Mouse (Mus musculus) CH12.LX (cell line): ENCODE data around the gene C1qc.

Experiments
- EP300 ChIP-seq: IDR thresholded peaks from 2 replicates; pipeline ENCODE4 v1.6.1; 2011; ENCODE audit warnings: low read length, improper control_type of control experiment
- ETS1 ChIP-seq: conservative IDR thresholded peaks from 2 replicates; pipeline ENCODE4 v1.6.1; 2012; ENCODE audit warnings: low read depth, mild to moderate bottlenecking, inconsistent platforms, low read length, improper control_type of control experiment, moderate library complexity
- MYC ChIP-seq: IDR thresholded peaks from 2 replicates; pipeline ENCODE4 v1.6.1; 2011; ENCODE audit warnings: low read depth, mild to moderate bottlenecking, improper control_type of control experiment, low read length
- POLR2A ChIP-seq: IDR thresholded peaks from 2 replicates; pipeline ENCODE4 v1.6.1; 2011; ENCODE audit warnings: low read depth, mild to moderate bottlenecking, improper control_type of control experiment, low read length
- POLR2AphosphoS2 ChIP-seq: IDR thresholded peaks from 2 replicates; pipeline ENCODE4 v1.6.1; 2011; ENCODE audit warnings: low read depth, low read length, improper control_type of control experiment
- ZNF384 ChIP-seq: IDR thresholded peaks from 2 replicates; pipeline ENCODE4 v1.6.1; 2012; ENCODE audit warnings: low read depth, low read length, improper control_type of control experiment, inconsistent platforms

DNA sequence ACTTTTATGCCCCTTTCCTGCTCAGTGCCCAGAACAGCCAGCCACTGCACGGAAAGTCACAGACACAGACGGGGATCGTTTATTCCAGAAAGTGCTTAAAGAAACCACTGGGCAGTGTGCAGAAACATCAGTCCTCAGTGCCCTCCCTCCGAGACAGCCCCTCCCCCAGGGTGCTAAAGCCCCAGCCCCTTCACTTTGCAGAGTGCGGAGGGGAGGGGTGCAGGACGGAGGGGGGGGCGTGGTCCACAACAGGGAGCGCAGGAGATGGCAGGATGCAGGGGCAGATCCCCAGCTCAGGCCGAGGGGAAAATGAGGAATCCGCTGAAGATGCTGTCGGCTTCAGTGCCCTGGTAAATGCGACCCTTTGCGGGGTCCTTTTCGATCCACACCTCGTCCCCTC, 3.0 kb upstream of the C1qc start:
- no peak for TF ChIP-seq POLR2A
- no peak for TF ChIP-seq MYC
- TF ChIP-seq ETS1 = no peak
- TF ChIP-seq EP300 = no peak
- TF ChIP-seq ZNF384 = no peak
- TF ChIP-seq POLR2AphosphoS2 = no peak
